Mouse (Mus musculus): ENCODE data around the gene Ccdc92. TPM values are rescaled to one million over a fixed set of nuclear protein-coding genes. Genes with fewer than 3 reads are reported as not detected.
A peak's percentile ranks its signal among the peaks of the same experiment; 100 is the strongest.

Gene Ccdc92
- total RNA-seq (2021), result 10 to 100 TPM; 52.1 to 53.0 TPM
- long read RNA-seq, experiment 1, transcript Ccdc92-201 (4 exons, 2,473 nt), result major isoform, 69 of 83 reads
- long read RNA-seq, experiment 1, partial matches to known transcripts, result 0 of 83 reads
- long read RNA-seq, experiment 1, other reads (novel, unspliced or antisense), result 14 of 83 reads
- long read RNA-seq, experiment 2, transcript Ccdc92-201 (4 exons, 2,473 nt), result major isoform, 95 of 104 reads
- long read RNA-seq, experiment 2, partial matches to known transcripts, result 0 of 104 reads
- long read RNA-seq, experiment 2, other reads (novel, unspliced or antisense), result 9 of 104 reads

GRCm38 (mm10) chr5:124862013-124862866, at the start of gene Ccdc92, which contains the start of gene Zfp664:
Gene Ccdc92 (minus strand): TSS chr5:124862424.
Gene Zfp664 (plus strand): TSS chr5:124862691.
- DNase-seq (ENCODE audit: low spot score in 2 of 2), result peak; percentile 98 to 99
- intact Hi-C loops (cut with DNase I), result no loop called here

GRCm38 (mm10) chr5:124908860-124909259, 46.6 kb upstream of the Ccdc92 start:
- intact Hi-C loops (cut with DNase I), result loop anchor here (2.0 to 5.0 kb wide), 2 partner anchors 103 to 362 kb away; no protein-coding TSS in a partner anchor
- DNase-seq (ENCODE audit: low spot score in 2 of 2), result peak; percentile 88 to 91

- no peak for DNase-seq (ENCODE audit: low spot score in 2 of 2)
- intact Hi-C loops (cut with DNase I), result loop anchor here (5.0 kb wide), 1 partner anchor 105 kb away; no protein-coding TSS in a partner anchor
Measured at GRCm38 (mm10) chr5:124906890-124907289, 44.7 kb upstream of the Ccdc92 start.

GRCm38 (mm10) chr5:124903852-124904251, 41.6 kb upstream of the Ccdc92 start:
- DNase-seq (ENCODE audit: low spot score in 2 of 2), result no peak

GRCm38 (mm10) chr5:124902195-124902594, 40.0 kb upstream of the Ccdc92 start:
- DNase-seq (ENCODE audit: low spot score in 2 of 2), result peak in 1 of 2 experiments; percentile 25
- intact Hi-C loops (cut with DNase I), result loop anchor here (5.0 kb wide), 2 partner anchors 275 to 470 kb away; partner anchors contain the start of gene Ncor2

More at GRCm38 (mm10) chr5:124903852-124904251, 41.6 kb upstream of the Ccdc92 start:
- intact Hi-C loops (cut with DNase I), result loop anchor here (5.0 kb wide), 2 partner anchors 273 to 468 kb away; partner anchors contain the start of gene Ncor2

GRCm38 (mm10) chr5:124901675-124902074, 39.5 kb upstream of the Ccdc92 start:
- intact Hi-C loops (cut with DNase I), result loop anchor here (2.0 to 5.0 kb wide), 3 partner anchors 276 to 471 kb away; partner anchors contain the start of gene Ncor2
- DNase-seq (ENCODE audit: low spot score in 2 of 2), result peak; percentile 60 to 71

- intact Hi-C loops (cut with DNase I), result loop anchor here (2.0 to 5.0 kb wide), 3 partner anchors 276 to 471 kb away; partner anchors contain the start of gene Ncor2
- no peak for DNase-seq (ENCODE audit: low spot score in 2 of 2)
Measured at GRCm38 (mm10) chr5:124900738-124901490, 38.7 kb upstream of the Ccdc92 start.

GRCm38 (mm10) chr5:124899945-124900631, 37.9 kb upstream of the Ccdc92 start:
- intact Hi-C loops (cut with DNase I), result loop anchor here (2.0 to 5.0 kb wide), 3 partner anchors 277 to 472 kb away; partner anchors contain the start of gene Ncor2
- peak; percentile 87 to 92 for DNase-seq (ENCODE audit: low spot score in 2 of 2)

GRCm38 (mm10) chr5:124896135-124896534, 33.9 kb upstream of the Ccdc92 start:
- no peak for DNase-seq (ENCODE audit: low spot score in 2 of 2)
- intact Hi-C loops (cut with DNase I), result no loop called here

GRCm38 (mm10) chr5:124891921-124892370, 29.7 kb upstream of the Ccdc92 start:
- no peak for DNase-seq (ENCODE audit: low spot score in 2 of 2)
- intact Hi-C loops (cut with DNase I), result no loop called here

GRCm38 (mm10) chr5:124888661-124889060, 26.4 kb upstream of the Ccdc92 start:
- DNase-seq (ENCODE audit: low spot score in 2 of 2), result no peak

GRCm38 (mm10) chr5:124883877-124884276, 21.7 kb upstream of the Ccdc92 start:
- DNase-seq (ENCODE audit: low spot score in 2 of 2), result peak; percentile 65 to 81
- intact Hi-C loops (cut with DNase I), result no loop called here

More at GRCm38 (mm10) chr5:124888661-124889060, 26.4 kb upstream of the Ccdc92 start:
- intact Hi-C loops (cut with DNase I), result no loop called here

- DNase-seq (ENCODE audit: low spot score in 2 of 2), result no peak
- intact Hi-C loops (cut with DNase I), result no loop called here
Measured at GRCm38 (mm10) chr5:124879801-124880200, 17.6 kb upstream of the Ccdc92 start.

GRCm38 (mm10) chr5:124879251-124879650, 17.0 kb upstream of the Ccdc92 start:
- intact Hi-C loops (cut with DNase I), result no loop called here
- no peak for DNase-seq (ENCODE audit: low spot score in 2 of 2)

- DNase-seq (ENCODE audit: low spot score in 2 of 2), result no peak
- intact Hi-C loops (cut with DNase I), result no loop called here
Measured at GRCm38 (mm10) chr5:124873890-124874601, 11.8 kb upstream of the Ccdc92 start.

- intact Hi-C loops (cut with DNase I), result no loop called here
- no peak for DNase-seq (ENCODE audit: low spot score in 2 of 2)
Measured at GRCm38 (mm10) chr5:124873096-124873495, 10.9 kb upstream of the Ccdc92 start.

GRCm38 (mm10) chr5:124872033-124872432, 9.8 kb upstream of the Ccdc92 start:
- DNase-seq (ENCODE audit: low spot score in 2 of 2), result no peak

GRCm38 (mm10) chr5:124868981-124869380, 6.8 kb upstream of the Ccdc92 start:
- intact Hi-C loops (cut with DNase I), result loop anchor here (5.0 kb wide), 1 partner anchor 92 kb away; no protein-coding TSS in a partner anchor
- DNase-seq (ENCODE audit: low spot score in 2 of 2), result peak; percentile 77 to 81

More at GRCm38 (mm10) chr5:124872033-124872432, 9.8 kb upstream of the Ccdc92 start:
- intact Hi-C loops (cut with DNase I), result no loop called here

All from left cerebral cortex, postnatal 14 days (tissue).